29 mouse cellular contexts compared by ENCODE assay signal in genomic region chr16:29119217-29119616, GRCm38 (mm10).
DNase-seq lines count a peak whose midpoint lies in the region; ATAC-seq lines count a peak whose summit lies in the region.
"Had no signal": no experiment of that assay in that cellular context is flagged by ENCODE, and none has a peak within 500 bp of the region (broad histone marks: within the 10 kb centered on the region; RNA-seq: fewer than 3 reads in every experiment).

No protein-coding gene starts in this region.

- no peaks in the 10 kb centered on the region for H3K36me3 ChIP-seq in heart, embryonic 12.5 days
- H3K36me3 ChIP-seq in heart, embryonic 13.5 days = no peaks in the 10 kb centered on the region
- H3K36me3 ChIP-seq in heart, embryonic 16.5 days (ENCODE audit: control insufficient read depth, insufficient read depth) = no peaks in the 10 kb centered on the region
- H3K36me3 ChIP-seq: embryonic facial prominence, embryonic 10.5 days; embryonic facial prominence, embryonic 13.5 days; hindbrain, embryonic 13.5 days had no signal

- no peaks in the 10 kb centered on the region for H3K27me3 ChIP-seq in heart, embryonic 12.5 days (replicated peaks)
- H3K27me3 ChIP-seq in heart, embryonic 13.5 days (replicated peaks) = no peaks in the 10 kb centered on the region
- no peaks in the 10 kb centered on the region for H3K27me3 ChIP-seq in heart, embryonic 16.5 days (ENCODE audit: control insufficient read depth, insufficient read depth, low read length)
- H3K27me3 ChIP-seq: embryonic facial prominence, embryonic 13.5 days; forebrain, embryonic 13.5 days; hindbrain, embryonic 13.5 days had no signal

- H3K4me3 ChIP-seq in heart, embryonic 12.5 days = no peak overlapping the region
- no peak overlapping the region for H3K4me3 ChIP-seq in heart, embryonic 13.5 days
- H3K4me3 ChIP-seq in heart, embryonic 16.5 days (ENCODE audit: low read length) = no peak overlapping the region
- H3K4me3 ChIP-seq: embryonic facial prominence, embryonic 10.5 days; embryonic facial prominence, embryonic 13.5 days; erythroblast, embryonic 14.5 days; forebrain, embryonic 13.5 days; gastrocnemius, adult 2 months; hindbrain, embryonic 13.5 days had no signal

- intact Hi-C loops in heart, postnatal 36 days (cut with DNase I) = no loop called here
- intact Hi-C loops in heart, postnatal 10 days (cut with DNase I) = no loop called here

- ATAC-seq in heart, embryonic 12.5 days (ENCODE audit: insufficient number of reproducible peaks, low FRiP score) = no peak
- no peak for ATAC-seq in heart, embryonic 13.5 days (ENCODE audit: extremely low read depth, insufficient number of reproducible peaks, low FRiP score, low TSS enrichment)
- ATAC-seq in heart, embryonic 16.5 days (replicated peaks; ENCODE audit: extremely low read depth, insufficient read depth, low FRiP score) = peak; percentile 83
- ATAC-seq: CD4-positive, CD25-positive, alpha-beta regulatory T cell, adult 4 months; forebrain, embryonic 13.5 days; forebrain, embryonic 16.5 days; hindbrain, postnatal 0 days; inflammation-experienced regulatory T-cells, adult 6 months; intestine, embryonic 16.5 days had no signal

- H3K4me1 ChIP-seq in heart, embryonic 12.5 days (replicated peaks) = no peaks in the 10 kb centered on the region
- H3K4me1 ChIP-seq in heart, embryonic 13.5 days = peaks cover 16% of the 10 kb centered on the region
- H3K4me1 ChIP-seq in heart, embryonic 16.5 days (ENCODE audit: control insufficient read depth, insufficient read depth, low read length) = peaks cover 10% of the 10 kb centered on the region; the same call in 1 of the 2 replicates
- H3K4me1 ChIP-seq: embryonic facial prominence, embryonic 10.5 days; embryonic facial prominence, embryonic 13.5 days; forebrain, embryonic 13.5 days; hindbrain, embryonic 13.5 days had no signal

- no peak overlapping the region for H3K9ac ChIP-seq in heart, embryonic 12.5 days
- H3K9ac ChIP-seq in heart, embryonic 13.5 days = no peak overlapping the region
- H3K9ac ChIP-seq in heart, embryonic 16.5 days (ENCODE audit: low read length) = no peak overlapping the region
- H3K9ac ChIP-seq: embryonic facial prominence, embryonic 13.5 days; forebrain, embryonic 13.5 days; hindbrain, embryonic 13.5 days had no signal

- peak; percentile 2 for DNase-seq in heart, adult 8-10 months (ENCODE audit: low spot score)
- DNase-seq in heart, postnatal 36 days = no peak
- DNase-seq in heart, postnatal 4 days = no peak
- DNase-seq in heart, postnatal 10 days = peak; percentile 3 to 7
- no peak for DNase-seq in urinary bladder, postnatal 25 days (ENCODE audit: low spot score)
- DNase-seq: adrenal gland, adult 2 months; adrenal gland, postnatal 14 days; cerebellum, adult 11 months; cerebellum, adult 2 months; cerebellum, postnatal 10 days; cerebellum, postnatal 36 days; embryo, embryonic 11 days; gastrocnemius, adult 2 months; gastrocnemius, postnatal 14 days; kidney, adult 18-20 months; kidney, adult 9 months had no signal

- H3K4me2 ChIP-seq in heart, embryonic 12.5 days = no peak overlapping the region
- H3K4me2 ChIP-seq in heart, embryonic 13.5 days = peak overlapping the region; percentile 32; the same call in 1 of the 2 replicates
- H3K4me2 ChIP-seq in heart, embryonic 16.5 days (ENCODE audit: low read depth, low read length) = peak overlapping the region; percentile 40; the same call in 1 of the 2 replicates
- H3K4me2 ChIP-seq: embryonic facial prominence, embryonic 13.5 days; forebrain, embryonic 13.5 days; hindbrain, embryonic 13.5 days had no signal

- H3K9me3 ChIP-seq in heart, embryonic 12.5 days (replicated peaks) = no peaks in the 10 kb centered on the region
- H3K9me3 ChIP-seq in heart, embryonic 13.5 days = no peaks in the 10 kb centered on the region
- H3K9me3 ChIP-seq in heart, embryonic 16.5 days (replicated peaks; ENCODE audit: control insufficient read depth, low read length) = 0 out of 2 replicates have a peak, but pooled peaks cover 2% of the 10 kb centered on the region
- H3K9me3 ChIP-seq: embryonic facial prominence, embryonic 10.5 days; embryonic facial prominence, embryonic 13.5 days; forebrain, embryonic 13.5 days; hindbrain, embryonic 13.5 days had no signal

- no peak overlapping the region for H3K27ac ChIP-seq in heart, embryonic 12.5 days (ENCODE audit: poor library complexity, severe bottlenecking)
- no peak overlapping the region for H3K27ac ChIP-seq in heart, embryonic 13.5 days (replicated peaks)
- H3K27ac ChIP-seq in heart, embryonic 16.5 days (ENCODE audit: low read length) = peak overlapping the region; percentile 48; the same call in 1 of the 2 replicates
- H3K27ac ChIP-seq: embryonic facial prominence, embryonic 10.5 days; embryonic facial prominence, embryonic 13.5 days; forebrain, embryonic 13.5 days; gastrocnemius, adult 2 months; hindbrain, embryonic 13.5 days; hindbrain, postnatal 0 days had no signal

- 34% methylated on average over 4 of the region's 4 CpGs for WGBS in heart, embryonic 12.5 days
- 25% methylated on average over 4 of the region's 4 CpGs for whole genome bisulfite sequencing in heart, embryonic 13.5 days
- 32% methylated on average over 4 of the region's 4 CpGs for WGBS in heart, embryonic 16.5 days

Comparison
In these comparisons a context has a peak if more than half of its experiments do, and no peak if none do; other contexts are left out.
1. DNase-seq: peak in heart, adult 8-10 months (single experiment) and heart, postnatal 10 days (2 of 2); none in heart, postnatal 36 days (0 of 2), heart, postnatal 4 days (single experiment) and urinary bladder, postnatal 25 days (single experiment).